ENCODE assay signal across 10 mouse cellular contexts in genomic region chr13:42821426-42822106, GRCm38 (mm10).
DNase-seq lines count a peak whose midpoint lies in the region; ATAC-seq and TF ChIP-seq lines count a peak whose summit lies in the region.
"Had no signal": no experiment of that assay in that cellular context is flagged by ENCODE, and none has a peak within 500 bp of the region (broad histone marks: within the 10 kb centered on the region; RNA-seq: fewer than 3 reads in every experiment).

No protein-coding gene starts in this region.

- 60% methylated on average over 15 of the region's 15 CpGs for WGBS in hindbrain, embryonic 10.5 days
- 43% methylated on average over 15 of the region's 15 CpGs for WGBS in hindbrain, embryonic 14.5 days
- WGBS in kidney, postnatal 0 days = 27% methylated on average over 15 of the region's 15 CpGs

- peak overlapping the region; percentile 40; the same call in 1 of the 2 replicates for H3K27ac ChIP-seq in hindbrain, embryonic 10.5 days
- no peak overlapping the region for H3K27ac ChIP-seq in hindbrain, embryonic 14.5 days
- peak overlapping the region; percentile 26 for H3K27ac ChIP-seq in kidney, postnatal 0 days
- H3K27ac ChIP-seq: embryonic facial prominence, embryonic 12.5 days had no signal

- TF ChIP-seq CTCF in kidney, postnatal 0 days (IDR thresholded peaks at IDR 0.05; ENCODE audit: low read depth) = no peak

- no peak for ATAC-seq in hindbrain, embryonic 14.5 days (ENCODE audit: low FRiP score)
- ATAC-seq in kidney, postnatal 0 days (replicated peaks; ENCODE audit: low FRiP score, low read depth) = peak; percentile 57
- ATAC-seq: inflammation-experienced regulatory T-cells, adult 6 months had no signal

- no peaks in the 10 kb centered on the region for H3K36me3 ChIP-seq in hindbrain, embryonic 10.5 days
- H3K36me3 ChIP-seq in hindbrain, embryonic 14.5 days (replicated peaks; ENCODE audit: control insufficient read depth, insufficient read depth) = no peaks in the 10 kb centered on the region
- no peaks in the 10 kb centered on the region for H3K36me3 ChIP-seq in kidney, postnatal 0 days (ENCODE audit: insufficient read depth, low read length)
- H3K36me3 ChIP-seq: embryonic facial prominence, embryonic 12.5 days had no signal

- H3K4me2 ChIP-seq in hindbrain, embryonic 14.5 days (replicated peaks) = no peak overlapping the region
- peak overlapping the region; percentile 4; the same call in 1 of the 2 replicates for H3K4me2 ChIP-seq in kidney, postnatal 0 days (ENCODE audit: low read length)
- H3K4me2 ChIP-seq: embryonic facial prominence, embryonic 12.5 days had no signal

- H3K27me3 ChIP-seq in hindbrain, embryonic 10.5 days (ENCODE audit: insufficient read depth, poor library complexity, severe bottlenecking) = no peaks in the 10 kb centered on the region
- H3K27me3 ChIP-seq in hindbrain, embryonic 14.5 days (ENCODE audit: control insufficient read depth, insufficient read depth, low read length) = no peaks in the 10 kb centered on the region
- H3K27me3 ChIP-seq in kidney, postnatal 0 days (ENCODE audit: insufficient read depth, low read length) = no peaks in the 10 kb centered on the region
- H3K27me3 ChIP-seq: embryonic facial prominence, embryonic 12.5 days had no signal

- H3K9me3 ChIP-seq in hindbrain, embryonic 10.5 days = 0 out of 2 replicates have a peak, but pooled peaks cover 3% of the 10 kb centered on the region
- no peaks in the 10 kb centered on the region for H3K9me3 ChIP-seq in hindbrain, embryonic 14.5 days (ENCODE audit: control insufficient read depth, low read length)
- H3K9me3 ChIP-seq in kidney, postnatal 0 days (replicated peaks; ENCODE audit: low read length) = no peaks in the 10 kb centered on the region

- peaks cover 21% of the 10 kb centered on the region for H3K4me1 ChIP-seq in hindbrain, embryonic 10.5 days (replicated peaks)
- H3K4me1 ChIP-seq in hindbrain, embryonic 14.5 days (replicated peaks; ENCODE audit: control insufficient read depth, insufficient read depth, low read length) = no peaks in the 10 kb centered on the region; the same call in 1 of the 2 replicates
- H3K4me1 ChIP-seq in kidney, postnatal 0 days (replicated peaks; ENCODE audit: insufficient read depth, low read length) = peaks cover 8% of the 10 kb centered on the region; the same call in 1 of the 2 replicates
- H3K4me1 ChIP-seq: embryonic facial prominence, embryonic 12.5 days had no signal

- no peak overlapping the region for H3K4me3 ChIP-seq in hindbrain, embryonic 10.5 days
- no peak overlapping the region for H3K4me3 ChIP-seq in hindbrain, embryonic 14.5 days (replicated peaks; ENCODE audit: low read length)
- no peak overlapping the region for H3K4me3 ChIP-seq in kidney, postnatal 0 days (replicated peaks; ENCODE audit: low read depth, low read length)
- H3K4me3 ChIP-seq: embryonic facial prominence, embryonic 12.5 days had no signal

- DNase-seq in hindbrain, embryonic 10.5 days (ENCODE audit: low spot score) = no peak
- no peak for DNase-seq in hindbrain, embryonic 14.5 days (ENCODE audit: low spot score)
- peak; percentile 46 for DNase-seq in retina, postnatal 1 day
- DNase-seq in retina, embryonic 14.5 days (ENCODE audit: low spot score) = no peak
- DNase-seq in kidney, postnatal 0 days (ENCODE audit: low spot score) = peak; percentile 72
- peak; percentile 74 for DNase-seq in testis, postnatal 10 days (ENCODE audit: low spot score)
- no peak for DNase-seq in cerebellum, adult 8-10 months
- DNase-seq: lung, adult 2 months had no signal

- H3K9ac ChIP-seq in hindbrain, embryonic 14.5 days = no peak overlapping the region
- no peak overlapping the region for H3K9ac ChIP-seq in kidney, postnatal 0 days (ENCODE audit: low read depth, low read length)
- H3K9ac ChIP-seq: embryonic facial prominence, embryonic 12.5 days had no signal

Comparison
In these comparisons a context has a peak if more than half of its experiments do, and no peak if none do; other contexts are left out.
1. DNase-seq: peak in retina, postnatal 1 day (single experiment), kidney, postnatal 0 days (single experiment) and testis, postnatal 10 days (single experiment); none in hindbrain, embryonic 10.5 days (single experiment), hindbrain, embryonic 14.5 days (single experiment), retina, embryonic 14.5 days (single experiment) and cerebellum, adult 8-10 months (single experiment).